Mouse (Mus musculus): ENCODE data around the gene Srgap1.

DNA sequence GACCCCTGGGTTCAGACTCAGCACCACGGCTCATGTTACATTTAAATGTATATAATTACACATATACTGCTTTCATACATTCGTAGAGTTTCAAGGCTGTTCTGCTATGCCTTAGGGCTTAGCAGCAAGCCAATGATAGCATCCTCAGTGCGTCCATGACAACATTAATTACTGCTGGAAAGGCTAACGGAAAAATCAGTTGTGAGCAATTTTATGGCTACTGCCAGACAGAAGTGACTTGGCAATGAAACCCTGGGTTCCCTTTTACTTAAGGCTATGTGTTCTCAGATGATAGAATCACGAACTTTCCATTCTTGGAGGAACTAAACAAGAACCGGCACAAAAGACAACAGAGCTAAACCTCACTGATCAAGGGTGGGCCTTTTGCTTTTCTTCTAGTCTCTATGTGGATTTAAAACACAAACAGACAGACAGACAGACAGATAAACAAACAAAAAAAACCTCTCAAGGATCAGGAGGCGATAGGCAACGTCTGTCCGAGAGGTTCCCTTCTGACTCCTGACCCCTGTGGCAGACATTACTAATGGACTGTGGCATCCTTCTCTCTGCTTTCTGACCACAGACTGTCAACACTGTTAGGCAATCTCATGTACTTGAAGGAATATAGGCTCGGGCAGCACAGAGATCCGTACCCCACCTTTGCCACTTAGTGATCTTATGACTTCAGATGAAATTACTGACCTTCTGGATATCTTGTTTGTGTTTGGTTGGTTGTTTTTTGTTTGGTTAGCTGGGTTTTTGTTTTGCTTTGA, 85.8 kb downstream of the Srgap1 start:
- TF ChIP-seq GATA1 (IDR thresholded peaks at IDR 0.05; ENCODE audit: borderline replicate concordance, low read length) (no peak), FLI1 (IDR thresholded peaks at IDR 0.05; ENCODE audit: low read length) (no peak)
